Mouse (Mus musculus) 3T3-L1 (cell line): ENCODE data around the gene Hist2h4.
"Not testable (repeated sequence)": the region's sequence is repeated elsewhere in the genome, so short reads cannot be mapped to it uniquely, and the experiment has no call there.

Source experiments
- DNase-seq: peaks from one replicate; pipeline ENCODE4 v3.0.0-alpha.2; 2015; ENCODE audit warnings: low read depth, low spot score

Hist2h4 gene

DNA sequence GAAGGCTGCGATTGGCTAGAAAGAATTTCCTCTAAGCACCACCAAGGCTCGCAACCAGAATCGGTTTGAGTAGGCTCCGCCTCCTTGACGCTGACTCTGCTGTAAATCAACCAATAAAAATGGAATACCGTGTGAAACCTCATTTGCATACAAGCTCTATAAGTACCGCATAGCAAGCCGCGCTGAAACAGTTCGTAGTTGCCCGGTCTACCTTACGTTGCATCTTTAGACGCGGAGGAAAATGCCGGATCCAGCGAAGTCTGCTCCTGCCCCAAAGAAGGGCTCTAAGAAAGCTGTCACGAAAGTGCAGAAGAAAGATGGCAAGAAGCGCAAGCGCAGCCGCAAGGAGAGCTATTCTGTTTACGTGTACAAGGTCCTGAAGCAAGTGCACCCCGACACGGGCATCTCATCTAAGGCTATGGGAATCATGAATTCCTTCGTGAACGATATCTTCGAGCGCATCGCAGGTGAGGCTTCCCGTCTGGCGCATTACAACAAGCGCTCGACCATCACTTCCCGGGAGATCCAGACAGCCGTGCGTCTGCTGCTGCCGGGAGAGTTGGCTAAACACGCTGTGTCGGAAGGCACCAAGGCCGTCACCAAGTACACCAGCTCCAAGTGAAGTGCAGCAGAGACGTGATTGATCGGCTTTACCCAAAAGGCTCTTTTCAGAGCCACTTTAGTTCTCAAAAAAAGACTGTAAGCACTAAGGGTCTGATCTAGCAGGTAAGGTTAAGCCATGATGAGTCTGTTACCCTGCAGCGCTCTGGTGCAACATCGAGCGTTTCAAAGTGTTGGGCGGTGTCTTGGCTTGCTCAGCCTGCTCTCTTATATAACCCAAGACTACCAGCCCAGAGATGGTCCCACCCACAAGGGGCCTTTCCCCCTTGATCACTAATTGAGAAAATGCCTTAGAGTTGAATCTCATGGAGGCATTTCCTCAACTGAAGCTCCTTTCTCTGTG is 6.7 kb upstream of the Hist2h4 start, which contains the start of gene Hist2h2bb:
Hist2h2bb (plus strand) TSS at position 242 of the 964 bp plus-strand sequence.
- DNase-seq: peak; percentile 99

DNA sequence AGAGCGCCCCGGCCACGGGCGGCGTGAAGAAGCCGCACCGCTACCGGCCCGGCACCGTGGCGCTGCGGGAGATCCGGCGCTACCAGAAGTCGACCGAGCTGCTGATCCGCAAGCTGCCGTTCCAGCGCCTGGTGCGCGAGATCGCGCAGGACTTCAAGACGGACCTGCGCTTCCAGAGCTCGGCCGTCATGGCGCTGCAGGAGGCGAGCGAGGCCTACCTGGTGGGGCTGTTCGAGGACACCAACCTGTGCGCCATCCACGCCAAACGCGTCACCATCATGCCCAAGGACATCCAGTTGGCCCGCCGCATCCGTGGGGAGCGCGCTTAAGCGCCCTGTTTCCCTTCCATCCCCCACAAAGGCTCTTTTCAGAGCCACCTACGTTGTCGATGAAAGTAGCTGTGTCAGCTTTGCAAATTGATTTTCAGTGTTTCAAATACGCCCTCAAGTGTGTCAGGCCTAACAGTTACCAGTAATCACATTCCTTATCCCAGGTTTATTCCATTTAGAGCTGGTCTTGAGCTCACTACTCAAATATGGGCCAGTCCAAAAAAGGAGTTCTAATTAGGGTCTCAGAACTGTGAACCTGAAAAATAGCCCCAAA is 5.8 kb upstream of the Hist2h4 start:
- DNase-seq: not testable (repeated sequence)

DNA sequence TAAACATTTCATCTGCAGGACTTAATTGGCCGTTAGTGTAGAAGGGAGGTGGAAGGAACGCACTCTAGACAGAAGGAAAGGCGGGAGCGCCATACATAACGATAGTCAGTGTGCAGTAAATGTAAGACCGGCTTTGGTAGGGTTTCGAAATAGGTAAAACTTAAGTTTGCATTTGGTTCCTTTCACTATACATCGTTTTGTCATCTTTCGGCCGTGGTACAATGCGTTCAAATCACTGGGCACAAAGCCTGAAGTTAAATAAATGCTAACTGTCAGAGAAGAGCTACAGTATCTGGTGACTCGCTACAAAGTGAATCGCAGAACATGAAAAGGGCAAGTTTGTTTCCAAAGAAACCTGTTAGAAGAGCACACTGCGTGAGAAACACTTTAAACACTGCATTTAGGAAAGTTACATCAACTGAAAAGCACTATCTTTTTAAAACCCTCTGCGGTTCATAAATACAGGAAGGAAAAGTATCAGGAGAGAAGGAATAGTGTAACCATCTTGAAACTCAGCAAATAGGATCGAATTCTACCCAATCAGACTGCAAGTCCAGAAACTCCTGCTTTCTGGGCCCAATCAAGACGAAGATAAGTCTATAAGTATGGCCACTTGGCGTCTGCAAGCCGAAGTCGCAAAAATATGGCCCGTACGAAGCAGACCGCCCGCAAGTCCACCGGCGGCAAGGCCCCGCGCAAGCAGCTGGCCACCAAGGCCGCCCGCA is 5.1 kb upstream of the Hist2h4 start, which contains the start of gene Hist2h3b:
Hist2h3b (plus strand) TSS at position 604 of the 725 bp plus-strand sequence.
- DNase-seq: peak; percentile 92

DNA sequence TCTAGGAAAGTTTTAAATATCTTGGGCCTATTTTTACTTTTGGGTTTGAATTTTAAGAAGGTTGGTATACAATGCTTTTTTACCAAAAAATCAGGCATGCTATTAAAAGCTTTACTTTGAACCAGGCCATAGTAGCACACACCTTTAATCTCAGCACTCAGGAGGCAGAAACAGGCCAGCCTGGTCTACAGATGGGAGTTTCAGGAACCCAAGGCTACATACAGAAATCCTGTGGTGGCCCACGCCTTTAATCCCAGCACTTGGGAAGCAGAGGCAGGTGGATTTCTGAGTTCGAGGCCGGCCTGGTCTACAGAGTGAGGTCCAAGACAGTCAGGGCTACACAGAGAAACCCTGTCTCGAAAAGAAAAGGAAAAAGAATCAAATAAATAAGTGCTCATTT is 4.4 kb upstream of the Hist2h4 start:
- DNase-seq: no peak

DNA sequence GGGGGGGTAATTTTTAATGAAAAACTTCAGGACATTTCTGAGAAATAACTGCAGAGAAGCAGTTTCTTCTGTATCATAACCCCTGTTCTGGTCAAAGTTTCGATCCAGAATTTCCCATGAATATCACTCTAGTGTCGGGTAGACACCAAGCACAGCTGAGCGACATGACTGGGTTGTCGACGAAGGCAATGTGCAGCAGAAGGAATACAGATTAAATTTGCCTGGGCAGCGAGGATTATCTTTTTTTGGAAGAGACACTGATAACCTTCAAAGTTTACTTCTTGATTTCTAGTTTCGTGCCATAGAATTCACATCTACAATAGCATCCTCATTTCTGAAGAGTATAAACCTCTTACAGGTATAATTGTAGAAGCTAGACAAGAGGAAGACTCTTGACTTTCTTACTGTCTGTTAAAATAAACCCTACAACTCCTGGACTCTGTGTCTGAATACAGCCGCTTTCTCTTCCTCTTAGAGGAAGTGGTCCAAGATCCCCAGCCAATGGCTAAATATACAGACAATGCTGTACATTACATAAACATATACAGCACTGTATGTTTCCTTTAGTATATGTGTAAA is 3.1 kb upstream of the Hist2h4 start:
- no peak for DNase-seq

DNA sequence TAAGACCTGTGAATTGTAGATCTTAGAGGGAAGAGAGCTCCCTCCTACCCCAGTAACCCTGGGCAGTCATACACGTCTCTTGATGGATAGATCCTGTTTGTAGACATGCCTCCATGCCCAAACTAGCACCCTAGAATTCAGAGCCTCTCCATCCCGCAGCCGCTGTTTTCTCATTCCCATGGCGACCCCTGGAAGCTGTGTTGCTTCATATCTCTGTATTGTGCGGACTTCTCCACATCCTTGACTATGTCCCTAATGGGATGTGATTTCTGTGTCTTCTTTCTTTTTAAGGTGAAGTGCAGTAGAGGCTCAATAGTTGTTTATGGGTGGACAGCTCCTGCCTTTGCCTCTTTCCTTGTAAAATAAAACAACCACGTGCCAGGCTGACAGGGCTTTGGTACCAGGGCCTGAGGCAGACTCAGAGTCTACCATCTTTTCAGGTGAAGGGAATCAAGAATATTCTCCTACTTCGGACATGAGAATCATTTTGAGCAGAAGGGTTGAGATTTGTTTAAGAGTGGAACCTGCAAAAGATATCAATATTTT is 1.4 kb upstream of the Hist2h4 start:
- DNase-seq: peak; percentile 47

DNA sequence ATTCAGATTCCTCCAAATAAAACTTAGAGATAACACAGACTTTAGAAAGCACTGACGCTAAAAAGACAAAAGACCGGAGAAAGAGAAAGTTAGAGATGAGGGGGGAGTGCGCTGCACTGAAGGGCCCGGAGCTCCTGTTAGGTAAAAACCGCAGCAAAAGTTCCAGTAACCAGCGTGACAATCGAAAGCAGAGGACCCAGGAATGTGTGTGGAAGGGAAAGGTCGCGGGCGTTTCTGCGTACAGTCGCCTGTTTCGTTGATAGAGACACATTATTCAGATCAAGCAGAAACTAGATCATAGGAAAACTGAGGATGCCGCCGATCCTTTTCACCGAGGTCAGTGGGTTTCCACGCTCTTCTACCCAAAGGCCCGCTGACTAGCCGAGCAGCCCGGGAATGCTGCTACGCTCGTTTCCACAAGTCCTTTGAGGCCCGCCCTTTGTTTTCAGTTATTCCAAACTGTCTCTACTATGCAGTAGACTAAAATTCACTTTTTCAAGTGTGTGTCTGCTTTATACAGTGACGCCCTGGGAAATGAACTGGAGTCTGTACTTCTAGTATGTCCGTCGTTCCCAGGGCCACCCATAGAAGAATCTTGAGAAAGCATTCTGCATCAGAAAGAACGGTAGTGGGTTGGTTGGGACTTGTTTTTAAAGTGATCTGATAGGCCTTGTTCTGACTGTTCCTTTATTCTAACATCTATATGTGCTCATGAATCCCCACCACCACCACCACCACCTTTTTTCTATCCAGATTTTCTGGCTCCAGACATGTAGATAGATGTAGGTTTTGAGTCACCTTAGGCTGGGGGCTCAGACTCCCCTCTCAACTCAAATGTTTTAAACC is 670 bp upstream of the Hist2h4 start:
- DNase-seq: peak; percentile 77

DNA sequence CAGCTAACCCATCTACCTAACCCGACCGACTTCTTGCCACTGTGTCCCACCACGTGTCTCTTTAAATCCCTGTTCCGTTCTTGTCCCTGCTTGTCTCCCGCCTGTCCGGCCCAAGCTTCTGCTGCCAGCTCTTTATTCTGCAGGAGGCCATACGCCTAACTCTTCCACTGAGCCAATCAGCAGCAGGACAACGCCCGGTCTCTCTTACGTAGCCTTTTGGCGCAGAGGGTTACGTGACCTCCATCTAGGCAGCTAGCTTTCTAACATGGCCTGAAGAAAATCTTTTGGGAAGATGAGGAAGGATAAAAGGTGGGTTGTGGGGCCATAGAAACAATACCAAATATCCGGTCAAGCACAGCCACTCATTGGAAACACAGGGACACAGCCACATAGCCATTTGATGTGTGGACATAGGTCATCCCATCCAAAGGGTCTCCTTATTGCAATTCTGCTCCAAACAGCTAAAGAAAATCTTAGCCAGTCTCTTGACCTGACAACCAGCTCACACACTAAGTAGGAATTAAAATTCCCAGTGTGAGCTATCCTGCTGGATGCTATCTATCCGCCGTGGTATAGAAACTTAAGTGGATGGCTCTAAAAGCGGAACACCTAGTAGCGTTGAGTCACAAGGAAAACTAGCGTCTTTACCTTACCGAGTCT is 765 bp downstream of the Hist2h4 start:
- peak; percentile 97 for DNase-seq

DNA sequence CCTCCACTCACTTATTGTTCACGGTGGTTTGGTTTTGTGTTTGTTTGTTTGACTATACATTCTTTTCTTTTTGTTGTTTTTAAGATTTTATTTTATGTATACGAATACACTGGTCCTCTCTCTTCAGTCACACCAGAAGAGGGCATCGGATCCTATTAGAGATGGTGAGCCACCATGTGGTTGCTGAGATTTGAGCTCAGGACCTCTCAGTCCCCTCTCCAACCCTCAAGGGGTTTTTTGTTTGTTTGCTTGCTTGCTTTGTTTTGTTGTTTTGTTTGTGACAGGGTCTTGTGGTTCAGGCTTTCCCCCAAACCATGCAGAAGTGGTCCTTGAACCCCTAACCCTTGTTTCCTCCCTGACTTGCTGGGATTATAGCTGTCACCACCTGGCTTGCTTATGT is 1.5 kb downstream of the Hist2h4 start:
- DNase-seq: peak; percentile 58

DNA sequence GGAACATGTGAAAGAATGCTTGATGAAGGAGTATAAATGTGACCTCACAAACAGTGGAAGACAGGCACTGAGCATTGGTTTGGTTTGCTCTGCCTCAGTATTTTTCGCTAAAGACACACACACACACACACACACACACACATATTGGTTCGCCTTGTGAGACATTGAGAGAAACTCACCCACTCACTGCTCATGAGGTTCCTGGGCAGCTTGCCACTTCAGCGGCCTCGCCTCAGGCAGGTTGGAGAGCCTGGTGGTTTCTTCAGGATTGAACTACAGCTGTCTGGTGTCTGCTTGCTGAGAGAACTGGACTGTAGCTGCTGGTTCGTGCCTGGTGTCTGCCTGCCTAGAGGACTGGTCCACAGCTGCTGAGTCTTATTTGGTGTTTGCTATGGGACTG is 2.9 kb downstream of the Hist2h4 start:
- peak; percentile 52 for DNase-seq

DNA sequence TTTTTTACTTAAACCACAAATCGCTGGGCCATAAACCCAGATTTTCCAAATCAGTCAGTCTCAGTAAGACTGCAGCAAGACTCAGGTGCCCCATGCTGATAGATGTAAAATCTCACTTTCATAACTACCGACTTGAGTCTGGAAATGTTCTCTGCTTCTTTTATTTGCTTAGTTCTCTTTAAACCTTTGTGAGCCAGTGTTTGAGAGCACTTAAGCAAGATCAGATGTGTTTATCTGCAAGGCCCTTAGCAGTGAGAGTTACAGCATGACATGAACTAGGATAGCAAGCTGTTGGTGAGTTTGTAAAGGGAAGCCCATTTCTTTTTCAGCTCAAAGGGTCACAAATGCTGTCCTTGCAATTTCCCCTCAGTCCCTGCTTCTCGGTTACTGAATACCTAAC is 5.9 kb downstream of the Hist2h4 start:
- DNase-seq: no peak

DNA sequence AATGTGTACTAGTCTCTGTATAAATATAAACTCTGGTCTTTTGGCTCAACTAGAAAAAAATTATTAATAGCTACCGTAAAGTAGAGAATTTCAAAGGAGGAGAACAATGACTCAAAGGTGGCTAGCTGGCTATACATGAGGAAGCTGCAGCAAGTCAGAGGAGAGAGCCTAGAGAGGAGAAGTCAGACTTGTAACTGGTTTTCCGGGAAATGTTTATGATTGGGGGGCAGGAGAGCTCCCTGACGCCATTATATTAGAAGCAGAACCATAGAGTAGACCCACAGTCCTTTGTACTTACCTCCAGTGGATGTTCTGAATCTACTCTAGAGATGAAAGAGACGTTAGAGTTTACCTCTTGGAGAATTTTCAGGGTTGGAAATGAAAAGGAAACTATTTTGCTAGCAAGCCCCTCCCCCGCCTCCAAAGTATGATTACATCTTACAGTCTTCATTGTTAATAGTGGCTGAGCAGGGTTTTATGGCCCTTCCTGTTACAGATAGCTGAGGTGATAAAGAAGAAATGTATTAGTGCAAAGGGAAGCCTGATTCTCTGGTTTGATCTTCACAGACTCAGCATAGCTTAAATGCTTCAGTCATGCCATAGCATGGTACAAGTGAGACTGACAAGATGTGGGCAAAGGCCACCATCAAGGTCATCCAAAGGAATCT is 7.1 kb downstream of the Hist2h4 start:
- DNase-seq: no peak

DNA sequence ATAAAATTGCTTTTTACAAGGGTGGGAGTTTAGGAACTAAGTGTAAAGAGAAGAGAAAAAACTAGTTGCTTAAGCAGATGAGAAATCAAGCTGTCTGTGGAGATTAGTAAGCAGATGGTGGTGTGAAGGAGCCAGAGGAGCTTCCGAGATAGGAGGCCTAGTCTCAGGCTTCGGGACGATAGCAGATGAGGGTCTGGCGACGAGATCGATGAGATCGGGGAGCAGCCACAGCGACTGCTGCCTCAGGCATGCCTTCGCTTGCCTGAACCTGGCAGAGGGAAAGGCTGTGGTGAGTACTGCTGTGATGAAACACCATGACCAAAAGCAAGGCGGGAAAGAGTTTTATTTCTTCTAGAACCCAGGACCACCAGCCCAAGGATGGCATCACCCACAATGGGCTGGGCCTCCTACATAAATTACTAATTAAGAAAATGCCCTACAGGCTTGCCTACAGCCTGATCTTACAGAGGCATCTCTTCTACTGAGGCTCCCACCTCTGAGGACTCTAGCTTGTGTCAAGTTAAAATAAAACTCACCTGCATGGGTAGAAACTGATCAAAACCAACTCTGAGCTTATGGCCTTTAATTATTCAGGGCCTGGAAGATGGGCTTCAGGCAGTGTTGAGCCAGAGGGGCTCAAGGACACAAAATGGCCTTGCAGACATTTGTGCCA is 8.3 kb downstream of the Hist2h4 start:
- no peak for DNase-seq

DNA sequence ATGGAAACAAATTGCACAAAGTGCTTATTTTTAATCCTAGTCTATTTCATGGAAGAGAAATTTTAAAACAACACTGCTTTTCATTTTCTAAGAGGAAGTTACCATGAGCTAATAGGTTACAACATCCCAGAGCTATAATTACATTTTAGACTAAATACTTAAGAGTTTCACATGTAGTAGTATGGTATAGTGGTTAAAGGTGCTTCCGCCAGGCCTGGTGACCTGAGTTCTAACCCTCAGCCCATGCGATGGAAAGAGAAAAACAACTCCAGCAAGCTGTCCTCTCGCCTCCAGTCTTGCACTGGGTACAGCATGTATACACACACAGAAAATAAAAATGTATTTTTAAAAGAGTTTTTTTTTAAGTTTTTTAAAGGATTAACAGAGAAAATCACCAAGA is 11.3 kb downstream of the Hist2h4 start:
- no peak for DNase-seq

DNA sequence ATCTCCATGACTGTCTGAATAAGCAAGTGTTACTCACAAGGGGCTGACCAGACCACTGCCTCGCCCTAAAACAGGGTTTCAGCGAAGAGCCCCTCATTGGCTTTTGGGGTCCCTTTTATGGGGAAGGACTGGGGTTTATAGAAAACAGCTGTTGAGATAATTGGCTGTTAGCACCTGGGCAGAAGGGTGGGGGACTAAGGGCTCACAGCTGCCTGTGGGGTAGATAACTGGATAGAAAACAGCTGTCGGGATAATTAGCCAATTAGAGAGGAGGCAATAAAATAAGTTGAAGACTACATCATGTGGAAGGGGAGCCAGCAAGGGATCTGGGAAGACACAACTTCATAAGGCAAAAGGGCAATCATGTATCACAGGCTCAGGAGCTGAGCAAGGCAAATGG is 12.2 kb downstream of the Hist2h4 start:
- DNase-seq: no peak

DNA sequence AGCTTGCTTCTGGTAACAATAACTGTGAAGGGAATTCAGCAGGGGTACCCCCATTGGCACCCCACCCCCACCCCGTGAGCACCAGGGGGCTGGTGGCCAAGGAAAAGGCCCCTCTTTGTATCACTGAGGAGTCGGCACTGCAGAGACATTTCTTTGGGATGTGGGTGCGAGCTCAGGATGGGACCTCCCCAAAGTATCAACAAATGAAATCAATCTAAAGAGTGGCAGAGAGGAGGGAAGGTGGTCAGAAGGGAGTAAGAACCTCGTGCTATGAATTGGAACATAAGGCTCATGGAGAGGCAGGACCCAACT is 14.1 kb downstream of the Hist2h4 start:
- DNase-seq: no peak

DNA sequence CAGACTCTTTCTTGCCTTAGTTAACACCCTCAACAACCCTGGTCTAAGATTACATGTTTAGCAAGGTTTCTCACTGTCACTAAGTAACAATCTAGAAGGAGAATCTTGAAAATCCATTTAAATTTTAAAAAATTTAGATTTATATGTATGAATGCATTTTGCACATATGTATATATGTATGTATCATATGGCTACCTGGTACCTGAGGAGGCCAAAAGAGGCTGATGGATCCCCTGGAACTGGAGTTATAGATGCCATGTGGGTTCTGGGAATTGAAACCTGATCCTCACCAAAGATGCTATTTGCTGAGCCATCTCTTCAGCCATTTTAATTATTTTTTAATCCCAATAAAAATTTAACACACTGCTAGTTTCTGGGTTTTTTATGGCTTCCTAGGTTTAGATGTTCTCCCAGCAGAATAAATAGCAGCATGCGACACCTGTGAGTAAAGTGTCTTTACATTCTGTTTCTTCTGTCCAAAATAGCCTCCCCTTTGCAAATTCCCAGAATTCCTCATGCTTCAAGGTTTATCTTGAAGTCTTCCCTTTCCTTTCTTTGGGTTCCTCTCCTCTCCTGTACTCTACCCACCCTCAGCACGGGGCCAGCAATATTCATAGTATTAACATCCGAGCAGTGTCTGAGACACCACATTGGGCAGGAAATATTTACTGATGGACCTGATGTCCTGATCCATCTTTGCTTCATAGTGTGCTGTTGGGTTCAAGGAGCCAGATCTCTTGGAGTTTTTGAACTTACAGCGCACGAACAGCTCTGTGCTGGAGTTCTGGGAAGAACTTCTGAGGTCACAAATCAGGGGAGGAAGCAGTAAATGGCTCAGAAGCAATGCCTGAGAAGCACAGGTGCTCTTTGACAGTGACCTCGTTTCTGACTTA is 14.7 kb downstream of the Hist2h4 start:
- DNase-seq: peak; percentile 40
